Mouse (Mus musculus) bone marrow macrophage, adult 2 months (primary cell): ENCODE data around the gene Gfy. TPM values are rescaled to one million over a fixed set of nuclear protein-coding genes. Genes with fewer than 3 reads are reported as not detected.
A peak's percentile ranks its signal among the peaks of the same experiment; 100 is the strongest.

Experiments used
- H3K27ac ChIP-seq: 2 replicates; pipeline ENCODE4 v1.5.1; 2012; ENCODE audit warnings: low read depth, low read length; ENCODE audit not compliant: insufficient read depth
- H3K4me1 ChIP-seq: 2 replicates; pipeline ENCODE4 v1.6.1; 2012; ENCODE audit warnings: low read length; ENCODE audit not compliant: control insufficient read depth, insufficient read depth
- H3K4me3 ChIP-seq: 2 replicates; pipeline ENCODE4 v1.5.1; 2012; ENCODE audit warnings: mild to moderate bottlenecking, low read length, moderate library complexity; ENCODE audit not compliant: insufficient read depth
- CTCF ChIP-seq: IDR thresholded peaks from 2 replicates; pipeline ENCODE4 v1.5.1; 2012; ENCODE audit warnings: low read depth, mild to moderate bottlenecking, low read length, moderate library complexity
- POLR2A ChIP-seq: IDR thresholded peaks from 2 replicates; pipeline ENCODE4 v1.6.1; 2012; ENCODE audit warnings: mild to moderate bottlenecking, low read depth, low read length, borderline replicate concordance
- polyA plus RNA-seq: library from polyadenylated mRNA; stranded (reverse); fragments of >200 nt; gene quantifications from 2 replicates; pipeline ENCODE4 v1.2.4, GENCODE M21; 2012; ENCODE audit not compliant: missing spikeins, insufficient read depth, insufficient read length

The Gfy gene
- polyA plus RNA-seq, 1 experiment: not detected

GRCm38 (mm10) chr7:45128624-45129246, 50.6 kb downstream of the Gfy start, which contains the start of gene Rpl13a:
Gene Rpl13a, minus strand, starts transcription at chr7:45128761.
- peaks cover 12% of the 10 kb centered on the region for H3K4me1 ChIP-seq
- no peak for TF ChIP-seq POLR2A
- no peak for TF ChIP-seq CTCF
- H3K4me3 ChIP-seq: peak within 1 kb of the TSS; percentile 72
- H3K27ac ChIP-seq: peak within 1 kb of the TSS; percentile 86

- Histone ChIP-seq H3K4me3 (peak overlapping the region; percentile 72), H3K4me1 (peaks cover 15% of the 10 kb centered on the region), H3K27ac (peak overlapping the region; percentile 84)
- TF ChIP-seq POLR2A (no peak), CTCF (no peak)
Observed at GRCm38 (mm10) chr7:45127700-45128224, 51.6 kb downstream of the Gfy start.

GRCm38 (mm10) chr7:45126844-45127699, 52.3 kb downstream of the Gfy start:
- Histone ChIP-seq H3K27ac (peak overlapping the region; percentile 84), H3K4me3 (peak overlapping the region; percentile 72), H3K4me1 (peaks cover 20% of the 10 kb centered on the region)
- TF ChIP-seq CTCF (no peak), POLR2A (no peak)

Other genes with a start within 250 kb of the Gfy start
- gene Tsks, start 236.4 kb downstream of the Gfy start, polyA plus RNA-seq: not detected in 2 replicates
- gene Cpt1c, start 204.7 kb downstream of the Gfy start, polyA plus RNA-seq: 0.99 and 2.3 TPM in 2 replicates
- 54.4 and 61.6 TPM in 2 replicates for gene Prmt1, start 193.0 kb downstream of the Gfy start, polyA plus RNA-seq
- gene Irf3, start 181.9 kb downstream of the Gfy start, polyA plus RNA-seq: 91.0 and 94.7 TPM in 2 replicates
- 15.3 and 16.0 TPM in 2 replicates for gene Bcl2l12, start 180.9 kb downstream of the Gfy start, polyA plus RNA-seq
- 44.3 and 47.3 TPM in 2 replicates for gene Scaf1, start 163.2 kb downstream of the Gfy start, polyA plus RNA-seq
- gene Rras, start 161.6 kb downstream of the Gfy start, polyA plus RNA-seq: 119 and 123 TPM in 2 replicates
- gene Prr12, start 126.7 kb downstream of the Gfy start, polyA plus RNA-seq: 19.3 and 22.5 TPM in 2 replicates
- 68.2 and 68.9 TPM in 2 replicates for gene Nosip, start 117.1 kb downstream of the Gfy start, polyA plus RNA-seq
- 22.9 and 23.6 TPM in 2 replicates for gene Prrg2, start 116.9 kb downstream of the Gfy start, polyA plus RNA-seq
- 3.1 and 4.6 TPM in 2 replicates for gene Rcn3, start 87.3 kb downstream of the Gfy start, polyA plus RNA-seq
- gene Fcgrt, start 75.7 kb downstream of the Gfy start, polyA plus RNA-seq: 149 and 150 TPM in 2 replicates
- 1,675 and 1,722 TPM in 2 replicates for gene Rps11, start 55.1 kb downstream of the Gfy start, polyA plus RNA-seq
- gene Rpl13a, start 50.8 kb downstream of the Gfy start, polyA plus RNA-seq: 1,569 and 1,898 TPM in 2 replicates
- gene Gm45713, start 43.3 kb downstream of the Gfy start, polyA plus RNA-seq: not detected in 2 replicates
- gene Flt3l, start 43.1 kb downstream of the Gfy start, polyA plus RNA-seq: 28.2 and 30.8 TPM in 2 replicates
- 65.7 and 66.7 TPM in 2 replicates for gene Pih1d1, start 25.3 kb downstream of the Gfy start, polyA plus RNA-seq
- 89.0 and 111 TPM in 2 replicates for gene Aldh16a1, start 25.0 kb downstream of the Gfy start, polyA plus RNA-seq
- gene Slc17a7, start 15.6 kb downstream of the Gfy start, polyA plus RNA-seq: not detected in 2 replicates
- gene Pth2, start 1.4 kb upstream of the Gfy start, polyA plus RNA-seq: not detected in 2 replicates
- 0.24 TPM in 1 of 2 replicates, not detected in the other for gene Ccdc155, start 25.3 kb upstream of the Gfy start, polyA plus RNA-seq
- gene Dkkl1, start 32.6 kb upstream of the Gfy start, polyA plus RNA-seq: not detected in 2 replicates
- 2.1 TPM in 1 of 2 replicates, not detected in the other for gene Tead2, start 36.2 kb upstream of the Gfy start, polyA plus RNA-seq
- gene Cd37, start 59.5 kb upstream of the Gfy start, polyA plus RNA-seq: 238 and 243 TPM in 2 replicates
- not detected in 2 replicates for gene Slc6a16, start 61.5 kb upstream of the Gfy start, polyA plus RNA-seq
- not detected in 2 replicates for gene Slc6a21, start 97.9 kb upstream of the Gfy start, polyA plus RNA-seq
- gene Trpm4, start 154.2 kb upstream of the Gfy start, polyA plus RNA-seq: 14.1 and 16.0 TPM in 2 replicates
- not detected in 2 replicates for gene Hrc, start 155.7 kb upstream of the Gfy start, polyA plus RNA-seq
- 1.6 and 1.8 TPM in 2 replicates for gene Ppfia3, start 187.4 kb upstream of the Gfy start, polyA plus RNA-seq
- gene Lin7b, start 191.0 kb upstream of the Gfy start, polyA plus RNA-seq: 3.0 and 3.6 TPM in 2 replicates
- gene Snrnp70, start 216.2 kb upstream of the Gfy start, polyA plus RNA-seq: 385 and 416 TPM in 2 replicates
- gene Kcna7, start 226.1 kb upstream of the Gfy start, polyA plus RNA-seq: not detected in 2 replicates
- not detected in 2 replicates for gene Ntf5, start 234.1 kb upstream of the Gfy start, polyA plus RNA-seq
- gene Lhb, start 241.3 kb upstream of the Gfy start, polyA plus RNA-seq: not detected in 2 replicates